Comparison of ENCODE assay signal across 27 mouse cellular contexts in genomic region chr10:44721670-44722069, GRCm38 (mm10).
"Had no signal": no experiment of that assay in that cellular context is flagged by ENCODE, and none has a peak within 500 bp of the region (broad histone marks: within the 10 kb centered on the region; RNA-seq: fewer than 3 reads in every experiment).

No protein-coding gene starts in this region.

- ATAC-seq: hindbrain, postnatal 0 days; intestine, embryonic 16.5 days had no signal

- H3K27me3 ChIP-seq: heart, embryonic 12.5 days; hindbrain, embryonic 12.5 days; kidney, embryonic 15.5 days; limb, embryonic 12.5 days; liver, embryonic 13.5 days; liver, embryonic 15.5 days had no signal

- H3K9ac ChIP-seq: heart, embryonic 12.5 days; hindbrain, embryonic 12.5 days; hindbrain, embryonic 14.5 days; kidney, embryonic 15.5 days; limb, embryonic 12.5 days; liver, embryonic 13.5 days; liver, embryonic 15.5 days had no signal

- H3K36me3 ChIP-seq: heart, embryonic 10.5 days; heart, embryonic 12.5 days; hindbrain, embryonic 10.5 days; hindbrain, embryonic 12.5 days; kidney, embryonic 15.5 days; limb, embryonic 10.5 days; limb, embryonic 12.5 days; liver, embryonic 13.5 days; liver, embryonic 15.5 days had no signal

- H3K27ac ChIP-seq: gastrocnemius, adult 2 months; heart, embryonic 10.5 days; hindbrain, embryonic 10.5 days; hindbrain, embryonic 12.5 days; hindbrain, embryonic 14.5 days; hindbrain, postnatal 0 days; kidney, embryonic 15.5 days; kidney, postnatal 0 days; layer of hippocampus, adult 2 months; left cerebral cortex, adult 2 months; limb, embryonic 10.5 days; limb, embryonic 12.5 days; liver, embryonic 13.5 days; liver, embryonic 15.5 days had no signal

- H3K4me3 ChIP-seq: gastrocnemius, adult 2 months; heart, embryonic 10.5 days; heart, embryonic 12.5 days; hindbrain, embryonic 10.5 days; hindbrain, embryonic 12.5 days; kidney, embryonic 15.5 days; layer of hippocampus, adult 2 months; left cerebral cortex, adult 2 months; limb, embryonic 10.5 days; limb, embryonic 12.5 days; liver, embryonic 13.5 days; liver, embryonic 15.5 days had no signal

- H3K4me2 ChIP-seq: heart, embryonic 12.5 days; hindbrain, embryonic 12.5 days; hindbrain, embryonic 14.5 days; kidney, embryonic 15.5 days; limb, embryonic 12.5 days; liver, embryonic 11.5 days; liver, embryonic 13.5 days; liver, embryonic 15.5 days had no signal

- H3K4me1 ChIP-seq: heart, embryonic 10.5 days; heart, embryonic 12.5 days; hindbrain, embryonic 12.5 days; kidney, embryonic 15.5 days; limb, embryonic 10.5 days; limb, embryonic 12.5 days had no signal

- DNase-seq: gastrocnemius, adult 2 months; gastrocnemius, postnatal 10 days; gastrocnemius, postnatal 25 days; heart, postnatal 10 days; heart, postnatal 4 days; kidney, adult 11 months; kidney, adult 2 months; kidney, adult 9 months; kidney, postnatal 25 days; kidney, postnatal 4 days; liver; liver, embryonic 13.5 days had no signal

- H3K9me3 ChIP-seq: heart, embryonic 10.5 days; heart, embryonic 12.5 days; hindbrain, embryonic 10.5 days; hindbrain, embryonic 12.5 days; kidney, embryonic 15.5 days; limb, embryonic 10.5 days; limb, embryonic 12.5 days; liver, embryonic 13.5 days; liver, embryonic 15.5 days had no signal
